Mouse (Mus musculus) liver, postnatal 0 days (tissue): Measurements from ENCODE around the gene Gm10203.

Experiments used
- CTCF ChIP-seq: sonication (generic); IDR thresholded peaks from 2 replicates; pipeline ENCODE4 v1.5.1; 2016; ENCODE audit warnings: antibody characterized with exemption, low read depth
- EP300 ChIP-seq: IDR thresholded peaks from 2 replicates; pipeline ENCODE4 v1.6.1; 2016; ENCODE audit warnings: antibody characterized with exemption, low read depth, mild to moderate bottlenecking

DNA sequence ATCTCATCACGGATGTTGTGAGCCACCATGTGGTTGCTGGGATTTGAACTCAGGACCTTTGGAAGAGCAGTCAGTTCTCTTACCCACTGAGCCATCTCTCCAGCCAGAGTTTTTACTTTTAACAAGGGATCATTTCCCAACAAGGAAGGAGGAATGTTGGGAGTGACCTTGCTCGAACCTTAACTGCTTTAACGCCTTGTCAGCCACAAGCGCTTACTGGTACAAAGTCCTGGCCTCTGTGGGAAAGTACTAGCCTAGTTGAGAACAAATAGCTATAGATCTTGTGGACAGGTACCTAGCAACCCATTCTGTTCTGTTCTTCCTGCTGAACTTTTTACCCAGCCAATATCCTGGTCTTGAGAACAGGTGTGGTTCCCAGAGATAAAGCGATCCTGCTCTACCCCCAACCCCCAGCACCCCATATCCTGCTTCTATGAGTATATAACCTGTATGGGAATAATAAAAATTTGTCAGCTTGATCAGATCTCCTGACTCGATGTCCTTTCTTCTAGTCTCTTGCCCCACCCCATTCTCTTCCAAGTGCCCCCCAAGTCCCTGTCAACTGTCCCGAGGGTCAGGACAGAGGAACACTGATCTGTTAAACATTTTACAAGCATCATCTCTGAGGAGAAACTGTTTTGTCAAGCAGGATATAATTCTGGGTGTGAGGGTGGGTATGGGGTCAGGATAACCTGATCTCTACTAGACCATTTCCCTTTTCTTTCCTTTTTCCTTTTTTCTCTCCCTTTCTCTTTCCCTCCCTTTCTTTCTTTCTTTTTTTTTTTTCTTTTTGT is 18.7 kb downstream of the Gm10203 start:
- TF ChIP-seq CTCF (no peak), EP300 (no peak)
